Mouse (Mus musculus) lung, postnatal 0 days (tissue): ENCODE data around the gene Fam126b. TPM values are rescaled to one million over a fixed set of nuclear protein-coding genes. Genes with fewer than 3 reads are reported as not detected.

ENCODE experiments used
- ATAC-seq: fragments of 200-750 bp; cut with Nextera tagmentation; 2 replicates; pipeline ENCODE4 v1.8.0; 2017; ENCODE audit warnings: moderate library complexity
- DNase-seq: peaks from one replicate; pipeline ENCODE4 v3.0.0-alpha.2; 2016; ENCODE audit warnings: low spot score
- H3K27ac ChIP-seq: fragments of 300-500 bp; sonication (generic); 2 replicates; pipeline ENCODE4 v1.5.1; 2014; ENCODE audit warnings: antibody characterized with exemption, mild to moderate bottlenecking, low read length, mixed read lengths
- H3K27me3 ChIP-seq: fragments of 300-500 bp; sonication (generic); replicated peaks from 2 replicates; pipeline ENCODE4 v1.6.1; 2014; ENCODE audit warnings: low read length, mixed read lengths; ENCODE audit not compliant: insufficient read depth
- H3K36me3 ChIP-seq: fragments of 300-500 bp; sonication (generic); 2 replicates; pipeline ENCODE4 v1.6.1; 2014; ENCODE audit warnings: low read length, mixed read lengths; ENCODE audit not compliant: insufficient read depth
- H3K4me1 ChIP-seq: fragments of 300-500 bp; sonication (generic); 2 replicates; pipeline ENCODE4 v1.6.1; 2014; ENCODE audit warnings: antibody characterized with exemption, low read depth, low read length, mixed read lengths; ENCODE audit not compliant: insufficient read depth
- H3K4me2 ChIP-seq: fragments of 300-500 bp; sonication (generic); replicated peaks from 2 replicates; pipeline ENCODE4 v1.6.1; 2014; ENCODE audit warnings: low read depth, mild to moderate bottlenecking, low read length, moderate library complexity, mixed read lengths
- H3K4me3 ChIP-seq: fragments of 300-500 bp; sonication (generic); 2 replicates; pipeline ENCODE4 v1.5.1; 2014; ENCODE audit warnings: low read depth, low read length
- H3K9ac ChIP-seq: fragments of 300-500 bp; sonication (generic); replicated peaks from 2 replicates; pipeline ENCODE4 v1.6.1; 2014; ENCODE audit warnings: low read depth, mild to moderate bottlenecking
- H3K9me3 ChIP-seq: fragments of 300-500 bp; sonication (generic); 2 replicates; pipeline ENCODE4 v1.6.1; 2016; ENCODE audit warnings: low read length, mixed read lengths
- CTCF ChIP-seq: IDR thresholded peaks from 2 replicates; pipeline ENCODE4 v1.5.1; 2016; ENCODE audit warnings: antibody characterized with exemption, mild to moderate bottlenecking
- EP300 ChIP-seq: IDR thresholded peaks from 2 replicates; pipeline ENCODE4 v1.6.1; 2016; ENCODE audit warnings: antibody characterized with exemption, mild to moderate bottlenecking, control low read depth
- WGBS: fragments of 180-500 bp; shearing (Covaris S2); extraction: QIAGEN DNeasy Blood & Tissue Kit; methylation state at CpG from one replicate; pipeline ENCODE4 v1.1.7; 2014; 5-methylcytosine and 5-hydroxymethylcytosine counted together
- polyA plus RNA-seq: library from polyadenylated mRNA; unstranded; fragments of >200 nt; fragmentation: Nextera tagmentation; extraction: Ambion mirVana; gene quantifications from 2 replicates; pipeline ENCODE4 v1.2.1, GENCODE M21; 2015

Fam126b gene
- polyA plus RNA-seq, 1 experiment from 2014 or later = 6.6 TPM

DNA sequence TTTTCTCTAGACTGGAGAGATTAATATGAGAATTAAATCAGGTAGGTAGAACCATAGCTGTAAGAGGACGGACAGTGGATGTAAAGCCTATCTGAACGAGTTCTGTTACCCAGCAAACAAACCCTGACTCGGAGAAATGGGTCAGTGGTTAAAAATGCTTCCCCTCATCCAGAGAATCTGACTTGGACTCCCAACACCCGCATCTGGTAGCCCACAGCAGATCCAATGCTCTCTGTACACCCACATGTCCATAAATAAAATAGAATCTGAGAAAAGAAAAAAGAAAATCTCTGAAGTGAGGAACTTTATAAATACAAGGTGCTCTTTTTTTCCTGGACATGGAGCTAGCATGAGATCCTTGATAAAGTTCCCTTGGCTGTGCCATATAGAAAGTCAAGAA, 88.4 kb downstream of the Fam126b start:
- Histone ChIP-seq H3K9me3 (no peaks in the 10 kb centered on the region), H3K4me1 (no peaks in the 10 kb centered on the region), H3K36me3 (peaks cover 18% of the 10 kb centered on the region), H3K4me3 (no peak overlapping the region), H3K4me2 (no peak overlapping the region), H3K9ac (no peak overlapping the region), H3K27ac (no peak overlapping the region), H3K27me3 (no peaks in the 10 kb centered on the region)
- ATAC-seq = no peak
- DNase-seq = no peak
- TF ChIP-seq CTCF = no peak
- TF ChIP-seq EP300 = no peak
- 94% methylated on average over 4 of the region's 4 CpGs for WGBS

DNA sequence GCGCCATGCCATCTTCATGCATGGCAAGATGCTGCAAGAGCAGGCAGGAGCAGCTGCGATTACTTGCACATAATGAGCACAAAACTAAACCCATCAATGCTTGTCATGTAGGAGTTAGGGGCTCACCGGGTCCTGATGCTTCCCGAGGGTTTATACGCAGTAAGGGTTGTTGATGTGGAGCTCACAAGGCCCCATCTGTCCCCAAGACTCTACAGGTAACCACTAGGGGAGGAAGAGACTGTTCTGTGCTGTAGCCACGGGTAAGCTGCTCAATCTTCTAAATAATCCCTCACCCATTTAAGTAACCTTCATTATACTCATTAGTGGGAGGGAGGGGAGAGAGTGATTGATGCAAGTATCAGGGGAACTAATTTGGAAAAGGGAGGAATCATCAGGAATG, 90.5 kb downstream of the Fam126b start:
- DNase-seq (no peak), ATAC-seq (no peak)
- Histone ChIP-seq H3K27me3 (no peaks in the 10 kb centered on the region), H3K27ac (no peak overlapping the region), H3K9ac (no peak overlapping the region), H3K36me3 (peaks cover 21% of the 10 kb centered on the region), H3K4me2 (no peak overlapping the region), H3K4me3 (no peak overlapping the region), H3K4me1 (no peaks in the 10 kb centered on the region), H3K9me3 (no peaks in the 10 kb centered on the region)
- 97% methylated on average over 6 of the region's 6 CpGs for WGBS
- no peak for TF ChIP-seq EP300
- no peak for TF ChIP-seq CTCF

DNA sequence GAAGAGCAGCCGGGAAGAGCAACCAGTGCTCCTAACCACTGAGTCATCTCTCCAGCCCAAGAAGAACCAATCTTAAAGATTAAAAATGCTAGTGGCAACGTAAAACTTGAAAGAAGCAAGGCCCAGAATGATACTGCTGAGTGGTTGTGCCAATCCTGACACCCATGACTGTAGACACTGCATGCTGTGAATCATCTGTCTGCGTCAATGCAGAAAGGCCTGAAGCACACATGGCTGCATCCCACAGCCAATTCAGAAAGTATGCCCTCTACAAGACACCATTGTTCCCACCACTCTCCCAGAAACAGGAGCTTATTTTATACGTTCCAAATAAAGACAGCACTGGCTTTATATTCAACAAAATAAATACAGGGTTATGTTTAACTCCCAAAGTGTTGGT, 103.5 kb downstream of the Fam126b start:
- no peaks in the 10 kb centered on the region for H3K4me1 ChIP-seq
- no peaks in the 10 kb centered on the region for H3K9me3 ChIP-seq
- no peaks in the 10 kb centered on the region for H3K27me3 ChIP-seq
- no peak overlapping the region for H3K4me3 ChIP-seq
- no peak overlapping the region for H3K9ac ChIP-seq
- 88% methylated on average over 4 of the region's 4 CpGs for WGBS
- TF ChIP-seq CTCF = no peak
- TF ChIP-seq EP300 = no peak
- DNase-seq = no peak
- H3K27ac ChIP-seq = no peak overlapping the region
- no peak overlapping the region for H3K4me2 ChIP-seq
- no peak for ATAC-seq
- peaks cover 8% of the 10 kb centered on the region; the same call in 1 of the 2 replicates for H3K36me3 ChIP-seq

DNA sequence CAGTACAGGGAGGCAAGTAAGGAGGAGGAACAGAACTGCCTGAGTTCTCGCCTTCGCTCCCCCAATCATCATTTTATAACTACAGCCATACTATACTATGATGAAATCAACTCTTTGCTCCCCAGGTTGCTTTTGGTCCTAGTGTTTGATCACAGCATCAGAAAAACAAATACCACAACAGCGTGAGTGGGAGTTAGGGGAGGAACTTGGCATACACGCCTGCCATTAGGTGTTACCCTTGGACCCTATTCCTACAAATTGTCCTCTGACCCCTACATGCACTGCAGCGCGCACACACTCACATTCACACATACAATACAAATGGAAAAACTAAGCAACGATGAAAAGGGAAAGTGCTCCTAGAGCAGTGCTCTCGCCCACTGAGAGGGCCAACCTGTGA, 110.5 kb downstream of the Fam126b start:
- TF ChIP-seq CTCF = no peak
- no peak for TF ChIP-seq EP300
- DNase-seq (no peak), ATAC-seq (no peak)
- no peaks in the 10 kb centered on the region for H3K9me3 ChIP-seq
- 91% methylated on average over 8 of the region's 8 CpGs for WGBS
- no peak overlapping the region for H3K4me2 ChIP-seq
- peaks cover 15% of the 10 kb centered on the region; the same call in 1 of the 2 replicates for H3K36me3 ChIP-seq
- no peaks in the 10 kb centered on the region for H3K27me3 ChIP-seq
- H3K4me3 ChIP-seq = no peak overlapping the region
- no peaks in the 10 kb centered on the region for H3K4me1 ChIP-seq
- no peak overlapping the region for H3K9ac ChIP-seq
- no peak overlapping the region for H3K27ac ChIP-seq

Other genes starting within 250 kb of the Fam126b start
- 201 and 206 TPM in 2 replicates for gene Bzw1, start 193.4 kb downstream of the Fam126b start, polyA plus RNA-seq
- 236 and 247 TPM in 2 replicates for gene Clk1, start 162.3 kb downstream of the Fam126b start, polyA plus RNA-seq
- 13.0 and 14.9 TPM in 2 replicates for gene Nif3l1, start 141.2 kb downstream of the Fam126b start, polyA plus RNA-seq
- 31.3 and 35.1 TPM in 2 replicates for gene Ppil3, start 140.8 kb downstream of the Fam126b start, polyA plus RNA-seq
- gene Orc2, start 81.2 kb downstream of the Fam126b start, polyA plus RNA-seq = 11.4 and 12.4 TPM in 2 replicates
- 162 and 163 TPM in 2 replicates for gene Ndufb3, start 61 bp upstream of the Fam126b start, polyA plus RNA-seq
- gene Als2cr12, start 109.7 kb upstream of the Fam126b start, polyA plus RNA-seq = 0.11 and 0.21 TPM in 2 replicates
- gene Cflar, start 125.2 kb upstream of the Fam126b start, polyA plus RNA-seq = 62.1 and 62.2 TPM in 2 replicates
- 33.4 and 41.8 TPM in 2 replicates for gene Casp8, start 209.1 kb upstream of the Fam126b start, polyA plus RNA-seq